Mouse (Mus musculus) olfactory bulb, adult 2 months (tissue): ENCODE results near the gene Pax5. TPM values are rescaled to one million over a fixed set of nuclear protein-coding genes. Genes with fewer than 3 reads are reported as not detected.

ENCODE experiments used
- H3K27ac ChIP-seq: fragments of 200-500 bp; 2 replicates; pipeline ENCODE4 v1.5.1; 2012; ENCODE audit warnings: low read depth, low read length; ENCODE audit not compliant: insufficient read depth
- H3K4me1 ChIP-seq: fragments of 200-500 bp; 2 replicates; pipeline ENCODE4 v1.6.1; 2012; ENCODE audit warnings: low read length; ENCODE audit not compliant: control insufficient read depth, insufficient read depth
- H3K4me3 ChIP-seq: fragments of 200-500 bp; 2 replicates; pipeline ENCODE4 v1.5.1; 2012; ENCODE audit warnings: mild to moderate bottlenecking, low read depth, low read length, moderate library complexity; ENCODE audit not compliant: insufficient read depth
- CTCF ChIP-seq: fragments of 200-500 bp; IDR thresholded peaks from 2 replicates; pipeline ENCODE4 v1.5.1; 2012; ENCODE audit warnings: low read depth, mild to moderate bottlenecking, low read length, moderate library complexity; ENCODE audit not compliant: insufficient read depth
- POLR2A ChIP-seq: fragments of 200-500 bp; IDR thresholded peaks from 2 replicates; pipeline ENCODE4 v1.6.1; 2012; ENCODE audit warnings: mild to moderate bottlenecking, low read depth, low read length, moderate library complexity; ENCODE audit not compliant: insufficient read depth
- WGBS: fragments of 180-500 bp; shearing (Covaris S2); methylation state at CpG from one replicate; pipeline ENCODE4 v1.1.7; 2018; 5-methylcytosine and 5-hydroxymethylcytosine counted together
- polyA plus RNA-seq: library from polyadenylated mRNA; stranded (reverse); fragments of >200 nt; gene quantifications from 2 replicates; pipeline ENCODE4 v1.2.4, GENCODE M21; 2012; ENCODE audit warnings: low replicate concordance; ENCODE audit not compliant: missing spikeins, insufficient read depth, insufficient read length

The Pax5 gene
- polyA plus RNA-seq, 1 experiment, result not detected

DNA sequence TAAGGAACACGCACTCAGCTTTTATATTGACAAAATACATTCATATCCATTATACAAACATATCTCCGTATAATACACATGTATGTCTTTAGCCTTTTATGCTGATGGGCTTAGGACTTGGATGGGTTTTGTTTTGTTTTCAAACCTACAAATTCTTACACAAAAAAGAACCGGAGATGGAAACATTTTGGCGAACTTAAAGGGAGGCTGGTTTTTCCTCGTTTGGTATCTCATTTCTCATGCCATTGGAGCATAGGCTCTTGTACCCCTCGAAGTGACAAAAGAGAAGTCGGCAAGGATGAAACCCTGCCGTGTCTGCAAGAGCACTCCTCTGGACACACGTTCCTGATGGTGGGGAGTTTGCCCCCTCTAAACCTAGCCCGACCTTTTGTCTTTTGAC is 6.1 kb upstream of the Pax5 start:
- Histone ChIP-seq H3K4me1 (no peaks in the 10 kb centered on the region), H3K27ac (no peak overlapping the region), H3K4me3 (no peak overlapping the region)
- 12% methylated on average over 10 of the region's 10 CpGs for WGBS
- TF ChIP-seq POLR2A (no peak), CTCF (no peak)

DNA sequence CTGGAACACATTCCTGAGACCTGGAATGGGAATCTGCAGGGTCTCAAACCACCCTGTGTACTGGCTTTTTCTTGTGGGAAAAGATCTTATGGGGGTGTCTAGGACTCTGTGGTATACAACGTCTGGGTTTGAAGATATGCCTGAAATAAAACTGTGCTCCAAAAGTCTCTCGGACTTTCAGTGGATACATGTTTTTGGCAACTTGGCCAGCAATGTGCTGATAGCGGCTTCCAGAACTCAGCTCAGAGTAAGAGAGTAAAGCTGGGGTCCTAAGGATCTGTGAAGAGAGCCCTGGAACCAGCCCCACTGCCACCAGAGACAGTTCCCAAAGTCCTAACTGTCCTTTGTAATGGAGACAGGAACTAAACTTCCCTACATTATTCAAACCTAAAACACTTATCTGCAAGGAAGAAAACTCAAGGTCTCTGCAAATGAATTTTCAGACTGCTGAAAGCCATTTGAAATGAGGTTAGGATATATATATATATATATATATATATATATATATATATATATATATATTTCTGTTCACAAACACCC is 5.4 kb upstream of the Pax5 start:
- H3K27ac ChIP-seq, result no peak overlapping the region
- H3K4me1 ChIP-seq, result no peaks in the 10 kb centered on the region
- TF ChIP-seq POLR2A (no peak), CTCF (no peak)
- 25% methylated on average over 3 of the region's 3 CpGs for WGBS
- no peak overlapping the region for H3K4me3 ChIP-seq

DNA sequence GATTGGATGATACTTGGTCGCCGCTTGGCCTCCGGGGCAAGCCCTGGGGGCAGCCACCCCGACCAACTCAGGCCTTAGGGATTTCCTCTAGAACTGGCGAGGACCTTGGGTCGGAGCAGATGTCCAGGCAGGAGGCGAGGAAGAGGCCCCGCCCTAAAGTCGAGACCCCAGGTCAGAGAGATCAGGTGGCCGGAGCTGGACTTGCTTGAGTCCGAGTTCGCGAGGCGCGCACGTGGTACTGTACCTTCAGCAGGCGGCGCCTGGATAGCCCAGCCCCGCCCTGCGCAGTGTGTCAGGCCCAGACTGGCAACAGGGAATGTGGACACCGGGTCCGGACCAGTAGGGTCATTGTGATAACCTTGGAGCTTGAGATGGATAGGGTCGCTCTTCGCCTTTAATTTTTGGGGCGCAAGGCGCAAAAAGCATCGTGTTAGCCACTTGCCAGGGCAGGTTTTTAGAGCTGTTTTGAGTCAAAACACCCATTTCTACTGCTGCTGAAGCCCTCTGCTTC is 3.9 kb upstream of the Pax5 start:
- H3K27ac ChIP-seq, result no peak overlapping the region
- H3K4me3 ChIP-seq, result no peak overlapping the region
- H3K4me1 ChIP-seq, result no peaks in the 10 kb centered on the region
- 2% methylated on average over 27 of the region's 27 CpGs for WGBS
- TF ChIP-seq POLR2A (no peak), CTCF (no peak)

DNA sequence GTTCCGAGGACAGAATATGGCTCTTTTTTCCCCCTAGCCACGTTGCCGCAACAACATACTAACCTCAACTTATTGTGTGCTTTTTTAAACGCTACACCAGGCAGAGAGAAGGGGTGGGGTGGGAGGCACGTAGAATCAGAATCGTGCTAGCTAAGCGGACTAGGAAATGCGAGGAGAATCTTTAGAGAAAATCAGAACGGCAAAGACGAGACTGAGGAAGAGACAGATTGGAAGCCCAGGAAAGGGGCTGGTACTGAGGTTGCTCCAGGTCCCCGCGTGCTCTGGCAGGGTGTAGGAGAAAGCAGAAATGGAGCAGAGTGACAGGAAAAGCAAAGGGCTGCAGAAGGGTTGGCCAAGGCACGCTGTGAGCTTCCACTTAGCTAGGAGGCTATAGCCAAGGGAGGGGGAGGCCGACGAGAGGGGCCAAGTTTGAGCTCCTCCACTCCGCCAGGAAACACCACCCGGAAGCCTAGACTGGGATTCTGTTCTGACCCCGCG is 3.3 kb upstream of the Pax5 start:
- H3K4me3 ChIP-seq, result no peak overlapping the region
- TF ChIP-seq CTCF (no peak), POLR2A (no peak)
- no peak overlapping the region for H3K27ac ChIP-seq
- 3% methylated on average over 19 of the region's 19 CpGs for WGBS
- H3K4me1 ChIP-seq, result no peaks in the 10 kb centered on the region

GRCm38 (mm10) chr4:44712786-44713553 is 2.7 kb upstream of the Pax5 start:
- no peak overlapping the region for H3K27ac ChIP-seq
- no peaks in the 10 kb centered on the region for H3K4me1 ChIP-seq
- no peak overlapping the region for H3K4me3 ChIP-seq
- TF ChIP-seq CTCF (no peak), POLR2A (no peak)
- WGBS, result 3% methylated on average over 50 of the region's 50 CpGs

GRCm38 (mm10) chr4:44712051-44712700 is 1.9 kb upstream of the Pax5 start:
- H3K4me3 ChIP-seq, result no peak overlapping the region
- no peak for TF ChIP-seq POLR2A
- TF ChIP-seq CTCF, result no peak
- 3% methylated on average over 25 of the region's 25 CpGs for WGBS
- H3K4me1 ChIP-seq, result no peaks in the 10 kb centered on the region
- H3K27ac ChIP-seq, result no peak overlapping the region

DNA sequence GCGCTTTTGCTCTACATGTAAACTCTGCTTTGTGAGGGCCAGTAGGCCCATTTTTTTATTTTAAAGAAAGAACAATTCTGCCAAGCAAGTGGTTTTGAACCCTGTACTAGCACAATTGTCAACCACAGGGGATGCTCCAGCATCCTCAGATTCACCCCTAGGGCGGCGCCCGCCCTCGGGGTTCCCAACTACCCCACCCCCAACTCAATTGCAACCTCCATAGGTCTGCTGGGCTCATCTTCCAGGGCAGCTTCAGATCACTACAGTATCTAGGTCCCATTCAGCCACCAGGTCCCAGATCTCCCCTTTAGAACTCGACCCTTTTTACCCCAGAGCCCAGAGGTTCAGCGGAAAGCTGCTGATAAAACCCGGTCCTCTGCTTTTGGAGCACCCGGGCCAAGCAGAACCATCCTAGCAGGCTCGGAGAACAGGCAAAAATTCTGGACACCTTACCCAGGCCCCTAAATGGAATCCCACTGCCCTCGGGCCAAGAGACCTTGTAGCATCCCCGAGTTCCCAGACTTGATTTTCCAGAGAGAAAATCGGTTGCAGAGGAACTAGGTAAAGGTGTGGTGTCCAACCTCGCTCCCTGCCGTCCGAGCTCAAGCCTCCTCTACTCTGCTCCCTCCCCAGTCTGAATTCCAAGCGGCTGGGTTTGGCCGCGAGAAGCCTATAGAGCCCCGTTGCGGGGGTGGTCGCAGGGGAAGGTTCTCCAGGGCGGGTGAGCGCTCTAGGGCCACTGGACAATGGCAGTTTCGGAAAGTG is 1.0 kb upstream of the Pax5 start:
- 5% methylated on average over 25 of the region's 25 CpGs for WGBS

GRCm38 (mm10) chr4:44710701-44711097 is 412 bp upstream of the Pax5 start:
- no peak for TF ChIP-seq CTCF
- TF ChIP-seq POLR2A, result no peak
- WGBS, result 2% methylated on average over 30 of the region's 30 CpGs
- no peak overlapping the region for H3K4me3 ChIP-seq
- no peak overlapping the region for H3K27ac ChIP-seq
- no peaks in the 10 kb centered on the region for H3K4me1 ChIP-seq

More for the DNA sequence above, 1.0 kb upstream of the Pax5 start:
- no peak overlapping the region for H3K27ac ChIP-seq
- H3K4me3 ChIP-seq, result no peak overlapping the region
- H3K4me1 ChIP-seq, result no peaks in the 10 kb centered on the region
- TF ChIP-seq CTCF (no peak), POLR2A (no peak)

- Histone ChIP-seq H3K4me1 (peaks cover 5% of the 10 kb centered on the region), H3K4me3 (no peak overlapping the region), H3K27ac (no peak overlapping the region)
- TF ChIP-seq POLR2A, result no peak
- TF ChIP-seq CTCF, result no peak
Measured at GRCm38 (mm10) chr4:44709091-44709695, 1.1 kb downstream of the Pax5 start.
